Mouse (Mus musculus) embryonic fibroblast, embryonic 13.5 days (primary cell): Measurements from ENCODE around the gene Gm7534.

Experiments
- CTCF ChIP-seq: IDR thresholded peaks from 2 replicates; pipeline ENCODE4 v1.5.1; 2011; ENCODE audit warnings: mild to moderate bottlenecking, control low read depth, low read length, moderate library complexity, borderline replicate concordance; ENCODE audit not compliant: insufficient read depth
- POLR2A ChIP-seq: IDR thresholded peaks from 2 replicates; pipeline ENCODE4 v1.6.1; 2011; ENCODE audit warnings: low read depth, mild to moderate bottlenecking, control low read depth, low read length, moderate library complexity

DNA sequence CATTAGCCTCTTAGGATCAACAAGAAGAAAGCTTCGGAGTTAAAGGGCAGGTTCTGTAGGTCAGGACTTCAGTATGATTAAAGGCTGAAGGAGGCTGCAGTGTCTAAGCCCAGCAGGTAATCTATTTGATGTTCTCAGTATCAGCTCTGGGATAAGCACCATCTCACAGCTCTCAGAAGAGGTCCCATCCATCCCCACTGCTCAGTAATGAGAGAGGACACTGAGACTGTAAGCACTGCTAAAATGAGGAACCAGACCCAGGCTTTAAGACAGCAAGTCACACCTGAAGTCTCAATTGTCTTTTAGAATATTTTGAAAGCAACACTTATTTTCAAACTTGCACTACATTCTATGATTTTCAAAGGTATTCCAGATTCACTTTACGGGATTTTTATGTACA lies 45.2 kb downstream of the Gm7534 start:
- TF ChIP-seq POLR2A (no peak), CTCF (no peak)
